Mouse (Mus musculus): Measurements from ENCODE around the gene Cxcl1. TPM values are rescaled to one million over a fixed set of nuclear protein-coding genes. Genes with fewer than 3 reads are reported as not detected.

Gene Cxcl1
- polyA plus RNA-seq, 1 experiment from 2014 or later: 0.38 TPM

GRCm38 (mm10) chr5:90872377-90872776, 18.7 kb upstream of the Cxcl1 start:
- Histone ChIP-seq H3K9me3 (no peaks in the 10 kb centered on the region), H3K9ac (no peak overlapping the region), H3K36me3 (no peaks in the 10 kb centered on the region), H3K27ac (no peak overlapping the region), H3K4me3 (no peak overlapping the region), H3K4me1 (0 out of 2 replicates have a peak, but pooled peaks cover 3% of the 10 kb centered on the region), H3K27me3 (no peaks in the 10 kb centered on the region), H3K4me2 (no peak overlapping the region)
- ATAC-seq (ENCODE audit: insufficient number of reproducible peaks, insufficient read depth, low FRiP score, low TSS enrichment, low read depth): no peak
- 77% methylated on average over 7 of the region's 7 CpGs for WGBS

DNA sequence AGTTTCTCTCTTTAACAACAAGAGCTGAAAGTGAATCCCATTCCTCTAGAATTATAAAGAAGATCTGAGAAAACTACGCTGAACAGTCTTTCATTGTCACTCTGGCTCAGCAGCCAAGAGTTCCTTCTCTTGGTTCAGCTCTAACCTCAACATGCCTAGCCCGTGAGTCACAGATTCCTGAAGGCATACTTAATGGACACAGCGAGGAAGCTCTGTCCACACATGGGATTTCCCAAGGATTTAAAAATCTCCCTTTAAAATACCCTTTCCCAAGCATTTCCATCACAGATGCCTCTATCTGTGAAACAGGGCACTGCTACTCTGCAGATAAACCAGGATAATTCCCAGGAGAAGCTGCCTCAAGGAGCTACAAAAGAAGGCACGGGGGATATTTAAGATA, 15.0 kb upstream of the Cxcl1 start:
- H3K27ac ChIP-seq: no peak overlapping the region
- no peak overlapping the region for H3K4me3 ChIP-seq
- 0 out of 2 replicates have a peak, but pooled peaks cover 3% of the 10 kb centered on the region for H3K4me1 ChIP-seq
- no peak for ATAC-seq (ENCODE audit: insufficient number of reproducible peaks, insufficient read depth, low FRiP score, low TSS enrichment, low read depth)
- WGBS: 65% methylated on average over 4 of the region's 4 CpGs
- no peak overlapping the region for H3K9ac ChIP-seq
- H3K27me3 ChIP-seq: no peaks in the 10 kb centered on the region
- H3K4me2 ChIP-seq: no peak overlapping the region
- no peaks in the 10 kb centered on the region for H3K36me3 ChIP-seq
- H3K9me3 ChIP-seq: no peaks in the 10 kb centered on the region

DNA sequence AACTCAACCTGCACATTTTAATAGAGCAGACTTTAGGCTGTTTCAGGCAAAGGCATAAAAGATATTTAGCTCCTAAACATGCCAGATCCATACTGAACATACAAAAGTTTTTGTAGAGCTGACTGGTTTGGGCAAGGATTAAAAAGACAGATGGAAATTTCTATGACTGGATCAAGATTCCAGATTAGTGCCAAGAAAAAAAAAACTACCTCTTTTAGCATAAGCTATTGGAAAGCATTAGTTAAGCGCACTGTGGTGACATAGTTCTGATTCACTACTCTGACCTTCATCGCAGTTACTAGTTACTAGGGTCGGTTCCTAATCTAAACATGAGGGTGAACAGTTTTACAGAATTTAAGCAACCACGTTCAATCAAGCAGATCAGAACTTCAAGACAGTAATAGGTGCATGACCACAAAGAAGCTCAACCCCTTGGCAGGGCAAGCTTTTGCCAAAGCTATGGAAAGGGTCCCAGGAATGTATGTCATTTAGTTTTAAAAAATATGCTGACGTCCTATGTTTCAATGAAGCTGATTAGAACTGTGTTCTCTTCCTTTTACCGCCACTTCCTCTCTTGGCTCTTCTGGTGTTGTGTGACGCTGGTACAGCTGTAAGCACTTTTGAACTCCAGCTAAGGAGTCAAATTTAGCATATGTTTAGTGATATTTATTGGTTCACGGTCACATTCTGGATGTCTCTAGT, 14.4 kb upstream of the Cxcl1 start:
- ATAC-seq (ENCODE audit: insufficient number of reproducible peaks, insufficient read depth, low FRiP score, low TSS enrichment, low read depth): no peak
- WGBS: 68% methylated on average over 8 of the region's 8 CpGs

DNA sequence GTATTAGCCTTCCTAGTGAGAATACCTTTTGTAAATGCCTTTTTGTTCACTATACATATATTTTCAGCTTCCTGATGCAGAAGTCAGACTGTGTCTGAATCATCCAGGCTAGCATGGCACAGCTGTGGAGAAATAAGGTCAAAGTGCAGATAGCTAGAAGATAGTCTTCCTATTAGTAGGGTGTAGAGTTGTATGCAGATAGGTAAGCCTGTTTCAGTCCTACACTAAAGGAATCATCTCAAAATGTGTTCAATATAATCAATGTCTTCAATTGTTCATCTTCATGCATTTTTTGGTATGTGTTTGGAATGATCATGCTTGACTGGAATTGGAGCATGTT, 13.9 kb upstream of the Cxcl1 start:
- Histone ChIP-seq H3K27ac (no peak overlapping the region), H3K36me3 (no peaks in the 10 kb centered on the region), H3K4me2 (no peak overlapping the region), H3K27me3 (no peaks in the 10 kb centered on the region), H3K9ac (no peak overlapping the region), H3K4me1 (0 out of 2 replicates have a peak, but pooled peaks cover 3% of the 10 kb centered on the region), H3K4me3 (no peak overlapping the region), H3K9me3 (no peaks in the 10 kb centered on the region)
- ATAC-seq (ENCODE audit: insufficient number of reproducible peaks, insufficient read depth, low FRiP score, low TSS enrichment, low read depth): no peak

More for the DNA sequence above, 14.4 kb upstream of the Cxcl1 start:
- Histone ChIP-seq H3K4me3 (no peak overlapping the region), H3K27ac (no peak overlapping the region), H3K27me3 (no peaks in the 10 kb centered on the region), H3K9me3 (no peaks in the 10 kb centered on the region), H3K4me1 (0 out of 2 replicates have a peak, but pooled peaks cover 3% of the 10 kb centered on the region), H3K4me2 (no peak overlapping the region), H3K9ac (no peak overlapping the region), H3K36me3 (no peaks in the 10 kb centered on the region)

GRCm38 (mm10) chr5:90879307-90880014, 11.6 kb upstream of the Cxcl1 start:
- Histone ChIP-seq H3K27ac (no peak overlapping the region), H3K4me2 (no peak overlapping the region), H3K9ac (no peak overlapping the region), H3K27me3 (no peaks in the 10 kb centered on the region), H3K9me3 (no peaks in the 10 kb centered on the region), H3K4me1 (0 out of 2 replicates have a peak, but pooled peaks cover 3% of the 10 kb centered on the region), H3K36me3 (no peaks in the 10 kb centered on the region), H3K4me3 (no peak overlapping the region)
- ATAC-seq (ENCODE audit: insufficient number of reproducible peaks, insufficient read depth, low FRiP score, low TSS enrichment, low read depth): no peak
- 76% methylated on average over 3 of the region's 3 CpGs for WGBS

DNA sequence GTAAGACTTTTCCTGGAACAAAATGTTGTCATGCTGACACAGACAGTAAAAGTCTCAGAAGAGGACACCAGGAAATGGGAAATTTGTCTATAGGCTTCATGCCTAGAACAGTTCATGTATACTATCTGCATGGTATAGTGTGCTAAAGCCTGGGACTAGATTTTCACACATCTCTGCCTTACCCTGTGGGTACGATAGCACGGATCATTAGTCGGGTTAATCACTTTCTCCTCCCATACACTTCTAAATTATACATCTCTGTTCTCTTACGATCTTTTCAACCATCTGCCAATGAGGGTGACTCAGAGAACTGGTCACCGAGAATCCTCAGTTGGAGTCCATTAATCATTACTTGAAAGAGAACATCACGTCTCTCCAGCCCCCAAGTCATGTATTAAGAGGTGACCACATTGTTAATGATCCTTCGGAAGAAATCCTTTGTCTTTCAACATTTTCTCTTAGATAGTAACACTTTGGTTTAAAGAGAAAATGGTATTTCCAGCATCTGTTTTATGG, 10.6 kb upstream of the Cxcl1 start:
- no peak overlapping the region for H3K4me2 ChIP-seq
- no peaks in the 10 kb centered on the region for H3K9me3 ChIP-seq
- H3K27me3 ChIP-seq: no peaks in the 10 kb centered on the region
- no peak overlapping the region for H3K27ac ChIP-seq
- no peak for ATAC-seq (ENCODE audit: insufficient number of reproducible peaks, insufficient read depth, low FRiP score, low TSS enrichment, low read depth)
- WGBS: 89% methylated on average over 7 of the region's 7 CpGs
- H3K4me1 ChIP-seq: peaks cover 6% of the 10 kb centered on the region; the same call in 1 of the 2 replicates
- H3K36me3 ChIP-seq: no peaks in the 10 kb centered on the region
- no peak overlapping the region for H3K4me3 ChIP-seq
- no peak overlapping the region for H3K9ac ChIP-seq

DNA sequence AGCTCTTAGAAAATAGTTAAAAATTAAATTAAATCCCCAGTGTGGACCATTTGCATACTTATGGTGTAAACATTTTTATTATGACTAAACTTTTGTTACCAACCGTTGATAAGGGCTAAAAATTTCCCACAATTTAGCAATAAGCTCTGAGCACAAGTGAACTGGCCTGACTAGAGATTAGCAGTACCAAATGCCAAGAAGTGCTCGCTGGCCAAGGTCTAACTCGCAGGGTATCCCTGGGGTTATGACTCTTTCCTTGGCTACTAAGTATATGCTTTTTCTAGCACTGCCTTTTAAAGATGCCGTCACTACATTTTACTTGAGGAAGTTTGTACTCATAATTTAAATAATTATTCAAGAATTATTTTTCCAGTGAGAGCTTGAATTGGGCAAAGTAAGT, 10.0 kb upstream of the Cxcl1 start:
- 87% methylated on average over 4 of the region's 4 CpGs for WGBS
- Histone ChIP-seq H3K27me3 (no peaks in the 10 kb centered on the region), H3K4me3 (no peak overlapping the region), H3K27ac (no peak overlapping the region), H3K4me2 (no peak overlapping the region), H3K9me3 (no peaks in the 10 kb centered on the region), H3K9ac (no peak overlapping the region), H3K4me1 (peaks cover 6% of the 10 kb centered on the region; the same call in 1 of the 2 replicates), H3K36me3 (no peaks in the 10 kb centered on the region)
- ATAC-seq (ENCODE audit: insufficient number of reproducible peaks, insufficient read depth, low FRiP score, low TSS enrichment, low read depth): no peak

GRCm38 (mm10) chr5:90881682-90882081, 9.4 kb upstream of the Cxcl1 start:
- H3K27me3 ChIP-seq: no peaks in the 10 kb centered on the region
- no peak for ATAC-seq (ENCODE audit: insufficient number of reproducible peaks, insufficient read depth, low FRiP score, low TSS enrichment, low read depth)
- no peak overlapping the region for H3K4me3 ChIP-seq
- no peak overlapping the region for H3K27ac ChIP-seq
- no peaks in the 10 kb centered on the region for H3K36me3 ChIP-seq
- peaks cover 6% of the 10 kb centered on the region; the same call in 1 of the 2 replicates for H3K4me1 ChIP-seq
- no peaks in the 10 kb centered on the region for H3K9me3 ChIP-seq
- H3K4me2 ChIP-seq: no peak overlapping the region
- WGBS: 94% methylated on average over 5 of the region's 5 CpGs
- no peak overlapping the region for H3K9ac ChIP-seq

DNA sequence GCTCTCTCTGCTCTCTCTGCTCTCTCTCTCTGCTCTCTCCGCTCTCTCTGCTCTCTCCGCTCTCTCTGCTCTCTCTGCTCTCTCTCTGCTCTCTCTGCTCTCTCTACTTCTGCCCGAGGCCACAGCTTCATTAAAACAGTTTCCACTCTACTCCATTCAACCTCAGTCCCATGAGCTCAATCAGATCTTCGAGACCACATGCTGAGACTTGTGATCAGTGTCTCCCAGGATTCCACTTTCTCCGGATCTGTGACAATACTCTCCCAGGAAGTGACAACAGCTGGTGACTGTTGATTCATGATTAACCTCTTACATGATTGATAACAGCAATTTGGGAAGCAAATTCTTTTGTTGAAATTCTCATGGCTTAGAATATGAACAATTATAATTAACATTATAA, 8.9 kb upstream of the Cxcl1 start:
- H3K4me2 ChIP-seq: no peak overlapping the region
- no peak overlapping the region for H3K9ac ChIP-seq
- no peak for ATAC-seq (ENCODE audit: insufficient number of reproducible peaks, insufficient read depth, low FRiP score, low TSS enrichment, low read depth)
- WGBS: 86% methylated on average over 5 of the region's 5 CpGs
- no peaks in the 10 kb centered on the region for H3K9me3 ChIP-seq
- H3K27ac ChIP-seq: no peak overlapping the region
- no peaks in the 10 kb centered on the region for H3K27me3 ChIP-seq
- no peak overlapping the region for H3K4me3 ChIP-seq
- no peaks in the 10 kb centered on the region for H3K36me3 ChIP-seq
- peaks cover 3% of the 10 kb centered on the region; the same call in 1 of the 2 replicates for H3K4me1 ChIP-seq

GRCm38 (mm10) chr5:90884628-90885242, 6.3 kb upstream of the Cxcl1 start:
- Histone ChIP-seq H3K4me3 (no peak overlapping the region), H3K9me3 (no peaks in the 10 kb centered on the region), H3K4me2 (no peak overlapping the region), H3K4me1 (peaks cover 3% of the 10 kb centered on the region; the same call in 1 of the 2 replicates), H3K27ac (no peak overlapping the region), H3K27me3 (peaks cover 4% of the 10 kb centered on the region), H3K9ac (no peak overlapping the region), H3K36me3 (no peaks in the 10 kb centered on the region)
- 47% methylated on average over 2 of the region's 2 CpGs for WGBS
- ATAC-seq (ENCODE audit: insufficient number of reproducible peaks, insufficient read depth, low FRiP score, low TSS enrichment, low read depth): no peak

DNA sequence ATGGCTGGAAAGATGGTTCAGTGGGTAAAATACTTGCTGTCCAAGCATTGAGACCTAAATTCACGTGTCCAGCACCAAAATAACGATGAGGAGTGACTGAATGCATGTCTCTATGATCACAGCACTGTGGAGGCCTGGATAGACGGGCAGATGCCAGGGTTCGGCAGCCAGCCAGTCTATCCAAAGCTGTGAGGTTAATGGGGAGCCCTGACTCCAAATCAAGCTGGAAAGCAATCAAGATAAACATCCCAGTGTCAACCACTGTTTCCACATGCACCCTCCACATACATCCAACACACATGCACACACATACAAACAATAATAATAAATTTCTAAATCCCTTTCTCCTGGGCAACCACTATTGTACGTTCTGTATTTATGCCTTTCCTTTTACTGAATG, 2.4 kb upstream of the Cxcl1 start:
- Histone ChIP-seq H3K9me3 (no peaks in the 10 kb centered on the region), H3K27ac (no peak overlapping the region), H3K9ac (no peak overlapping the region), H3K27me3 (peaks cover 6% of the 10 kb centered on the region), H3K4me1 (peaks cover 10% of the 10 kb centered on the region), H3K4me2 (no peak overlapping the region), H3K36me3 (no peaks in the 10 kb centered on the region), H3K4me3 (no peak overlapping the region)
- no peak for ATAC-seq (ENCODE audit: insufficient number of reproducible peaks, insufficient read depth, low FRiP score, low TSS enrichment, low read depth)
- 77% methylated on average over 5 of the region's 5 CpGs for WGBS
